Mouse (Mus musculus) thymus, postnatal 0 days (tissue): Measurements from ENCODE around the gene Tcam1. TPM values are rescaled to one million over a fixed set of nuclear protein-coding genes. Genes with fewer than 3 reads are reported as not detected.

ENCODE experiments used
- DNase-seq: peaks from one replicate; pipeline ENCODE4 v3.0.0-alpha.2; 2015; ENCODE audit warnings: low spot score
- polyA plus RNA-seq: library from polyadenylated mRNA; unstranded; fragments of >200 nt; fragmentation: Nextera tagmentation; extraction: Ambion mirVana; gene quantifications from 2 replicates; pipeline ENCODE4 v1.2.1, GENCODE M21; 2015

Tcam1 gene
- polyA plus RNA-seq, 1 experiment from 2014 or later = 0.40 TPM

GRCm38 (mm10) chr11:106273311-106273684 is 3.2 kb upstream of the Tcam1 start:
- DNase-seq = no peak

DNA sequence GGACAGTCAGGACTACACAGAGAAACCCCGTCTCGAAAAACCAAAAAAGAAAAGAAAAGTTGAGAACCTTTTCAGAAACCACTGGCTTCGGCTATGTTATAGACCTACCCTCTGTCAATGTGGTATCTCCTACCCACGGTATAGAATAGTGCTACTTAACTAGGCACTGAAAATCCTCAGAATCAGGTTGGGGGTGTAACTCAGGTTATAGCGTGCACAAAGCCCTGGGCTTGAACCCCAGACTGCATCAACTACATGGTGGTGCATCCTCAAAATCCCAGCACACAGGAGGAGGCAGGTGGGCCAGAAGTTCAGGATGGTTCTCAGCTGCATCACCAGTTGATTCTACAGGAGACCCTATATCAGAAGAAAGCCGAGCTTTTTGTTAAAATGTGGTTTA is 2.7 kb upstream of the Tcam1 start:
- DNase-seq = no peak

DNA sequence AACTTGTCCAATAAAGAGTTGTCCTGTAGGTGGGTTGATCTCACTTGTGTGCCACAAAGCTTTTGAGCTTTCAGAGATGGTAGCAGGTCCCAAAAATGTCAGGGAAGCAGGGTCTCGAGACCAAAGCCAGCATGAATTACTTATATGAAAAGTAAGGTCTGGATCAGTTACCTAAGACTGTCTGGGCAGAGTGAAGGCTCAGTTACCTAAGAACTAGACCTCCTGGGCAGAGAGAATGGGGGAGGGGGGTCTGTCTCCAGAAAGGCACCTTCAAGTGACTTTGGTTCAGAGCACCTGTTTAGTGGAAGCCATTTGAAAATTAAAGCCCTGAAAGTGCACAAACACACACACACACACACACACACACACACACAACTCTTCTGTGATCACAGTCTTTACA is 2.1 kb upstream of the Tcam1 start:
- no peak for DNase-seq

GRCm38 (mm10) chr11:106274971-106275411 is 1.5 kb upstream of the Tcam1 start:
- no peak for DNase-seq

DNA sequence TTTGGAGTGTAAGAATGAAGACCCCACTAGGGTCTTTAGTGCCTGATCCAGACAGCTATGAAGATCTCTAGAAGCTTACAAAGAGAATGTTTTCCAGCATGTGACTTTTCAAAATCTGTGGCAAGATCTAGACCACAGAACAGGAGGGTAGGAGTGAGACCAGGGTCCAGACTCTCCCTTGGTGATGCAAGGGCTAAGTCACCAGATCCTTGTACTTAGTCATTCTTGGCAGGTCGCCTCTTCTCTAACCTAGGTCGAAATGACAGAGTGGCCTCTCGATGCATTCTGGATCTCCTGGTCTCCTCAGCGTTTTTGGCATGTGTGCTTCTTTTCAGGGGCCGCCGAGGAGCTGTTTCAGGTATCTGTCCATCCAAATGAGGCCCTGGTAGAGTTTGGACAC is 6.0 kb downstream of the Tcam1 start:
- DNase-seq = no peak

- DNase-seq = no peak
Measured at GRCm38 (mm10) chr11:106283371-106283770, 6.9 kb downstream of the Tcam1 start.

GRCm38 (mm10) chr11:106284126-106284525 is 7.7 kb downstream of the Tcam1 start:
- DNase-seq = no peak

DNA sequence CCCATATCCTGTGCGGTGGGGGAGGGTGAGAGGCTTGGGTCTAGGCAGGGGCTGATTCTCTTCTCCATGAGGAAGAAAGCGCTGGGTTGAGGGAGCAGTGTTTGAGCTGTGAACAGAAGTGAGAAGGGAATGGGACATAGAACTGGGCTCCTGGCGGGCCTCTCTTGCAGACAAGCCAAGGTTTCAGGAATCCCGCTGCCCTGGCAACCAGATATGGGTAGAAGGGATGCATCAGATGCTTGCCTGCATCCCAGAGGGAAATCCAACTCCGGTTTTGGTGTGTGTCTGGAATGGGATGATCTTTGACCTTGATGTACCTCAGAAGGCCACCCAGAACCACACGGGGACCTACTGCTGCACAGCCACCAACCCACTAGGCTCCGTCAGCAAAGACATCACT is 9.7 kb downstream of the Tcam1 start:
- DNase-seq = no peak

DNA sequence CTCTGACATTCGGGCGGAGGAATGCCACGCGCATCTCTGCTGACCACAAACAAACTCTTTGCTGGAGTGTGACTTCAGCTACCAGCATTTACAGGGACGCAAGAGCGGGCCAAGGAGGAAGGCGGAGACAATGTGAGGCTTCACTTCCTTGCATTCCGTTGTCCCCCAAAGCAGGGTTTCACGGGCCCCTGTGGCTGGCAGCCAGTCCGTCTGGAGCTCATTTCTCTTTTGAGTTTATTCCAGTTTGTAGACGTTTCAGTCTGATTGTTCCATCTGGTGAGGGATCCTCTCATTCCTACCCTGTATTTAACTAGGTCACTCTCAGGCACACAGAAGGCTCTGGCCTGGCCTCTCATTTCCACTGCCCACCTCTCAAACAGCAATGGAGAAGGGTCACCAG is 10.5 kb downstream of the Tcam1 start:
- DNase-seq = no peak

- DNase-seq = peak; percentile 37
Measured at GRCm38 (mm10) chr11:106289369-106289768, 12.9 kb downstream of the Tcam1 start.

GRCm38 (mm10) chr11:106290376-106290775 is 13.9 kb downstream of the Tcam1 start:
- DNase-seq = no peak

GRCm38 (mm10) chr11:106291861-106292260 is 15.4 kb downstream of the Tcam1 start:
- DNase-seq = no peak

DNA sequence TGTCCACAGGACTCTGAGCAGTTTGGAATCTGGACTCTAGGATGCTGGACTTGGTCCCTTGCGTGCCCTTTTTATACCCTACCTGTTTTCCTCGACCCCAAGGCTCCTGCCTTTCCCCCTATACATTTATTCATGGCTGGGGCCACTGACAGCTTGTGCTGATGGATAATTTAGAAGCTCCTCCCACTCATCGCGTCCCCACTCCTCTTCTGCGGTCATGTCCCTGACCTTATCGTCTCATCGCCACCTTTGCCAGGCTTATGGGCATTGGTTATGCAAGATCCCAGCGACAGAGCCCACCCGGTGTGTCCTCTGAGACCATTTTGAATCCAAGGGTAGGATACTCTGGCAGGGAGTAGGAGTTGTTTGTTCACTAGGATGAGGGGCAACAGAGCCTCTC is 25.3 kb downstream of the Tcam1 start, which contains the start of gene Gh:
Gene Gh (minus strand): TSS at position 101 of the 400 bp plus-strand sequence.
- no peak for DNase-seq

DNA sequence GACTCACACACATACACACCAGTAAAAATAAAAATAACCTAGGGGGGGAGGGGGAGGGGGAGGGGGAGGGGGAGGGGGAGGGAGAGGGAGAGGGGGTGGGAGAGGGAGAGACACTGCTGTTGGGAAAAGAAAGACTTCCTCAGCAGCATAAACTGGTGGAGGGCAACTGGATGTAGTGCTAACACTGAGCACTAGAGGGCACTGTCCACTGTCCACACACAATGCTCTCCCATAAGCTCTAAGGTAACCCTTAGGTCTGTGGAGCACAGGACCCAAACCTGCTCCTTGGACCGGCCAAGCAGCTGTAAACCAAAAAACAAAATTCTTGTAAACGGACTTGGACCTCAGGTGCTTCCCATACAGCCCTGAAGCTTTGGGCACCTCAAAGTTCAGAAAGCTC is 26.2 kb downstream of the Tcam1 start:
- DNase-seq = peak; percentile 80

DNA sequence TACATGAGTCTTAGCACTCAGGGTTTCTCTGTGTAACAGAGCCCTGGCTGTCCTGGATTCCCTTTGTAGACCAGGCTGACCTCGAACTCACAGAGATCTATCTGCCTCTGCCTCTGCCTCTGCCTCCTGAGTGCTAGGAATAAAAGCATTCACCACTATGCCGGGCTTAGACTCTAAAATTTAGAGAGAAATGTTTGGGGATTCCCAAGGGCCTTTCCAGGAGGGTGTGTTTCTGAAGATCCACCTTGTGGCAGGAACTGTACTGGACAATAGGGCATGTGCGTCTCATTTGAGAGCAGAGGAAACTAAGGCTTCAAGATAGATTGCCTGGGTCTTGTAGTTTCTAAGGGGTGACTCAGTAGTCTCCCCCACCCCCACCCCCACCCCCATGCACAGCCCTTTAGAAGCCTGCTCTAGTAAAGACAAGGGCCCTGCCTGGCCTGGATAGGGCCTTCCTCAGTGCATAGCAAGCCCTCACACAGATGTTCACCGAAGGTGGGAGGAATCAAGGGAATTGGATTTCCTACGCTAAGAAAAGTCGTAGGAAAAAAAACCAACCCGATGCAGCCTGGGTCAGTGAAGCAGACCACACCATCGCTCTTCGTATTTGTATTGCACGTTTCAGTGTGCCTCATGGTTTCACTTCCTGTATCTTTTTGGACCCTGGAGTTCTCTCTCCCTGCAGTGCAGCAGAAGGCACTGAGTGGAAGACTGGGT is 29.0 kb downstream of the Tcam1 start:
- no peak for DNase-seq

- DNase-seq = no peak
Measured at GRCm38 (mm10) chr11:106306065-106306385, 29.6 kb downstream of the Tcam1 start.

DNA sequence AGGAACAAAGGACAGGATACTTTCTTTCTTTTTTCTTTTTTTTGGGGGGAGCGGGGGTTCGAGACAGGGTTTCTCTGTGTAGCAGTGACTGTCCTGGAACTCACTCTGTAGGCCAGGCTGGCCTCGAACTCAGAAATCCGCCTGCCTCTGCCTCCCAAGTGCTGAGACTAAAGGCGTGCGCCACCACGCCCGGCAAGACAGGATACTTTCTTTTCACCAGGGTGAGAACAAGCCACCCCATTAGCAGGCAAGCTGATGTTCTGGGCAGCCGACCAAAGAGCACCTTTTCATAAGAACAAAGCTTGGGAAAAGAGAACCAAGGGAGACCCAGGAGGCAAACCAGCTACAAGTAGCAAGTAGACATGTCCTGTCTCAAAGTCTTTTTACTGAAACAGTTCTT is 30.3 kb downstream of the Tcam1 start:
- DNase-seq = no peak

GRCm38 (mm10) chr11:106307432-106307831 is 31.0 kb downstream of the Tcam1 start:
- DNase-seq = no peak

DNA sequence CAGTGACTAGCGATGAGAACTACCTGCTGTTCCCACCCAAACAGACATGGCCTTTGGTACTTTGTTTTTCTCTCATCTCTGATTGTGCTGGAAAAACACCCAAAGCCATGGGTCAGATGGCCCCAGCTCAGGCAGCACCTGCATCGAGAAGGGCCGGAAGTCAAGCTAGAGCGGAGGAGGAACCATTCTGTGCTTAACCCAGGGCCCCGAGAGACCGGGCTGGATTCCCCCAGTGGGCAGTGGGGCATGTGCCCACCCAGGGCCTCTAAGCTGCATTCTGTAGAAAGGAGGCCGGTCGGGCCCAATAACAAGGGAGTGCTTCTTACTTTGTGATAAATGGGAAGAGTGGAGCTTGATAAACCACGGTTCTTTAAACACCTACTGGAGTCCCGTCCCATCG is 31.7 kb downstream of the Tcam1 start:
- no peak for DNase-seq

GRCm38 (mm10) chr11:106310123-106310522 is 33.7 kb downstream of the Tcam1 start:
- DNase-seq = no peak

GRCm38 (mm10) chr11:106313533-106313932 is 37.1 kb downstream of the Tcam1 start:
- peak; percentile 19 for DNase-seq

DNA sequence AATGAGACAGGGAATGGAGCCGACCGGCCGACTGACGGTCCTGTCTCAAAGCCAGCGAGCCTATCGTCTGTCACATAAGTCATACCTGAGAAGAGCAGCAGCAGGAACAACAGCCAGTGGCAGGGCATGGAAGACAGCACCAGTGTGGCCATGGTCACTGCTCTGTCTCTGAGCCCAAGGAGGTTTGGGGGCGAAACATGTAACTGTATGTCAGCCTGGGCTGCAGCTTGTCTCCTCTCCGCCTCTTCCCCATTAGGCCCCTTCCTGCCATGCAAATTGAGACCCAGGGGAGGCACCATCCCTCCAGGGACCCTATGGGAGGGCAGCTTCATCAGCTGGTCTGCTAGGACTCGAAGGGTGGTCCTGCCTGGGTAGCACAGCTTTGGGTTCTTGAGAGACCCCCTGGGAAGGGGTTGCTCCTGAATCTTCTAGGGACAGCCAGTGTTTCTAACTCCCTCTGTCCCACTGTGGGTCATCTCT is 37.9 kb downstream of the Tcam1 start, which contains the start of gene Cd79b:
Gene Cd79b (minus strand): TSS at position 430 of the 480 bp plus-strand sequence.
- peak; percentile 37 for DNase-seq

GRCm38 (mm10) chr11:106316416-106316815 is 39.9 kb downstream of the Tcam1 start:
- no peak for DNase-seq
